Mouse (Mus musculus) adrenal gland, adult (tissue): ENCODE measurements at regions not wholly inside any gene's neighbourhood (a gene's known extent, or its start where the extent isn't known, plus 50 kb on each side); places are given as distances from the start of the nearest gene placed in this dataset.

Experiments used
- DNase-seq, 2 experiments: peaks; one replicate each; pipeline ENCODE4 v3.0.0; 2022 to 2023; ENCODE audit warnings: low spot score in 1 of 2; ENCODE audit not compliant: inconsistent age in 2 of 2

DNA sequence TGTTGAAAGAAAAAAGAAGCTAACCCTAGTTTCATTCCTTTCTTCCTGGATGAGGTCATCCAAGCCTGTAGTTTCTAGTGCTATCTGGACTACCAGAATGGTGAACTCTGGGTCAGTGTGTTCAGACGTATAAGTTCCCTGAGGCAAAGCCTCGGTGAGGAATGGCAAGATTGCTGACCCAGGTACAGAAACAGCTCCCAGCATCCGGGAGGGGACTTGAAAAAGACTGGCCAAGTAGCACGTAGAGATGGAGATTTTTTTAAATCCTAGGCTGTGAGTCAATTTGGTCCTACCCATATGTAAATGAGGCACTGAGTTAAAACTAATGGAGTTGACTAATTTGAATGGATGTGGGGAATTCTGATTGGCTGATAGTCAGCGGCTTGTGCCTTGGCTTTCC, 55.0 kb upstream of the Gm11084 start:
- DNase-seq: no peak

- DNase-seq: no peak
Measured at GRCm38 (mm10) chr2:73040031-73040430, 53.5 kb upstream of the Gm11084 start.

DNA sequence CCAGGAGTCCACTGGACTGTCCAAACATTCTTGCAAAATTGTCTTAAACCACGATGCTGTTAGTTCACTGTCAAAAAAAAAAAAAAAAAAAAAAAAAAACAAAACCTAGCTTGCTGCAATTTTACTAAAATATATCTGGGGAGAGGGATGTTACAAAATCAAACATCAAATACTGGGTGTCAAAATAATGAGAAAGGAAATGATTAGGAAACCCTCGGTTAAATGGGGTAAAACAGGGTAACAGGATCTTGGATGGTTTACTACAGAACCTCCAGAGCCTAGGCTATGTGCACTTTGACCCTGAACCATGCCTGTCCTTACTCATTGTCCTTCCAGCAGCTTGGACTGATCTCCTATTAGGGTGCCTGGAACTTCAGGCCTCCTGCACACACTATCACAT, 52.8 kb upstream of the Gm11084 start:
- DNase-seq: peak in 1 of 2 experiments; percentile 47

GRCm38 (mm10) chr2:73038290-73038732, 51.8 kb upstream of the Gm11084 start:
- DNase-seq: peak in 1 of 2 experiments; percentile 37

- peak in 1 of 2 experiments; percentile 44 for DNase-seq
Measured at GRCm38 (mm10) chr2:73037266-73038046, 50.9 kb upstream of the Gm11084 start.
